Mouse (Mus musculus) thymus, postnatal 10 days (tissue): ENCODE measurements around the gene Adipor2.

Experiments
- DNase-seq, 2 experiments: peaks; one replicate each; pipeline ENCODE4 v3.0.0; 2021; ENCODE audit warnings: low spot score in 2 of 2

Adipor2 gene

GRCm38 (mm10) chr6:119313588-119314375, 103.7 kb downstream of the Adipor2 start:
- no peak for DNase-seq

DNA sequence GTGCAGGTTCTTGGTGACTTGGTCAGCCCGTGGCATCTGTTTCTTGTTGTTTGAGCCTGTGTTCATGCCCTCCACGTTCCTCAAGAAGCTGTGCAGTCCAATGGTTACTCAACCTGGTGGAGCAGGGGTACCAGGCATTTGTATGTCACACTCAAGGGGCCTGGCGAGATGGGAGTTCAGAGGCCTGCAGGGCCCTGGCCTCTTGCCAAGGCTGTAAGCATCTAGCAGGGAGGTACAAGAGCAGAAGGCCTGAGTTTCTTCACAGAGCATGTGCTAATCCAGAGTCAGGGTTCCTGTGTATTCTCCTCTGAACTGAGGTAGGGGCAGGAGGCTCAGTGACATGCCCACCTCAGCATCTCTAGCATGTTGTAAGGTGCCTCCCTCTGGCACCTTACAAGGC, 104.4 kb downstream of the Adipor2 start:
- DNase-seq: no peak

DNA sequence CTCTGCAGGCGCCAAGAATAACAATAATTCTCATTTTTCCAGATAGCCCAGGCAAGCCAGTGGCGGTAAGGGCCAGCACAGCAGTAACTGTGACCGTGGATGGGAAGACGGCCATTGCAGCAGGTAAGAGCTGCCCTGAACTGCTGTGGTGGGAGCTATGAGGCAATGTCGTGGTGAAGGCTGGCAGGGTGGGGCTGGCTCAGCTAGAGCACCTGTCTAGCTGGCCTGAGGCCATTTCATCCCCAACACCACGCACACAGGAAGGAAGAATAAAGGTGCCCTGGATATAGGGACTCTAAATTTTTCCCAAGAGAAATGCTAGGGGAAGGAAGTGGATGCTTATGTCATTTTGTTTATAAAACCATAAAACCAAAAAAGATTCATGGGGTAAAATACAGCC, 105.1 kb downstream of the Adipor2 start:
- no peak for DNase-seq

DNA sequence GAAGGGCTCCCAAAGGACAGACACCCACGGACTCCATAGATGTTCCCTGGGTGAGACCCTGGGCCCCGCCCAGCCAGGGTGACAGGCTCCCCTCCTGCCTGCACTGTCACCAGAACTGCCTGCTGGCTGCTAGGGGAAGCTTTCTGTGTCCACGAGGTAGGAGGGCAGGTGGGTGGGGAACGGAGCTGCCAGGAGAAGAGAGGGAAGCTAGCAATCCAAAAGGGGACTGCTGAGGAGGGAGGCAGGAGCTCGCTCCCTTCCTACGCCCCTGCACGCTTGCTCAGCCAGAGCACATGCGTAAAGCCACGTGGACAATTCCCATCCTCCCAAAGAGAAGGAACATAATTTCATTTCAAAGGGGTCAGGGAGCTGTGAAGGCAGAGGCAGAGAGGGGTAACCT, 107.3 kb downstream of the Adipor2 start:
- DNase-seq: no peak

- no peak for DNase-seq
Observed at GRCm38 (mm10) chr6:119307867-119308413, 109.6 kb downstream of the Adipor2 start.

DNA sequence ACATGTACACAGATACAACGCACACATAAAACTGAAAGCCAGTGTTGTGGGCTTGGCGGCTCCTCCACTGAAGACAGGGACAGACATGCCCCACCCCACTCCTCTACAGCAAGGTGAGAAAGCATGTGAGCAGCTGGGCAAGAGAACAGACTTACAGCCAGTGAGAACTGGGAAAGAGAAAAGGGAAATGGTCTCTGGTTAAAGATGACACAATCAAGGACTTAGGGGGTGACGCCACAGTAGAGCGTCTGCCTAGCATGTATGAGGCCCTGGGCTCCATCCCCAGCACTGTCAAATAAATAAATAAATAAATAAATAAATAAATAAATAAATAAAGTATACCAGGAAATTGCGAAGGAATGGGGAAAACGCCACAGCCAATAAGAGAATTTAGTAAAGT, 114.2 kb downstream of the Adipor2 start:
- no peak for DNase-seq
